Mouse (Mus musculus): ENCODE data around the gene RPS10-NUDT3. TPM values are rescaled to one million over a fixed set of nuclear protein-coding genes. Genes with fewer than 3 reads are reported as not detected.
A peak's percentile ranks its signal among the peaks of the same experiment; 100 is the strongest.

Gene RPS10-NUDT3
- polyA plus RNA-seq, 1 experiment: not detected

- TF ChIP-seq CTCF (IDR thresholded peaks at IDR 0.05; ENCODE audit: control insufficient read depth, insufficient read depth, insufficient replicate concordance, low read depth, low read length) (no peak), POLR2A (IDR thresholded peaks at IDR 0.05; ENCODE audit: control insufficient read depth, low read depth, low read length) (no peak)
- H3K4me1 ChIP-seq (ENCODE audit: control insufficient read depth, insufficient read depth, low read length): peaks cover 16% of the 10 kb centered on the region
- no peak overlapping the region for H3K4me3 ChIP-seq (ENCODE audit: control insufficient read depth, low read depth, low read length)
- no peaks in the 10 kb centered on the region for H3K36me3 ChIP-seq (ENCODE audit: control insufficient read depth, insufficient read depth, low read length)
- no peak overlapping the region for H3K27ac ChIP-seq (ENCODE audit: control insufficient read depth, insufficient read depth, low read depth, low read length)
- no peaks in the 10 kb centered on the region for H3K27me3 ChIP-seq (ENCODE audit: control insufficient read depth, insufficient read depth, low read length)
Measured at GRCm38 (mm10) chr17:27652046-27652790, 17.2 kb upstream of the RPS10-NUDT3 start.

GRCm38 (mm10) chr17:27650586-27650985 lies 15.6 kb upstream of the RPS10-NUDT3 start:
- peaks cover 9% of the 10 kb centered on the region for H3K4me1 ChIP-seq (ENCODE audit: control insufficient read depth, insufficient read depth, low read length)
- H3K36me3 ChIP-seq (ENCODE audit: control insufficient read depth, insufficient read depth, low read length): no peaks in the 10 kb centered on the region
- no peak overlapping the region for H3K27ac ChIP-seq (ENCODE audit: control insufficient read depth, insufficient read depth, low read depth, low read length)
- H3K27me3 ChIP-seq (ENCODE audit: control insufficient read depth, insufficient read depth, low read length): no peaks in the 10 kb centered on the region
- TF ChIP-seq CTCF (IDR thresholded peaks at IDR 0.05; ENCODE audit: control insufficient read depth, insufficient read depth, insufficient replicate concordance, low read depth, low read length): no peak
- no peak for TF ChIP-seq POLR2A (IDR thresholded peaks at IDR 0.05; ENCODE audit: control insufficient read depth, low read depth, low read length)
- H3K4me3 ChIP-seq (ENCODE audit: control insufficient read depth, low read depth, low read length): no peak overlapping the region

- H3K36me3 ChIP-seq (ENCODE audit: control insufficient read depth, insufficient read depth, low read length): no peaks in the 10 kb centered on the region
- H3K27me3 ChIP-seq (ENCODE audit: control insufficient read depth, insufficient read depth, low read length): no peaks in the 10 kb centered on the region
- TF ChIP-seq POLR2A (IDR thresholded peaks at IDR 0.05; ENCODE audit: control insufficient read depth, low read depth, low read length) (no peak), CTCF (IDR thresholded peaks at IDR 0.05; ENCODE audit: control insufficient read depth, insufficient read depth, insufficient replicate concordance, low read depth, low read length) (peak; percentile 91)
- H3K4me1 ChIP-seq (ENCODE audit: control insufficient read depth, insufficient read depth, low read length): peaks cover 6% of the 10 kb centered on the region
- no peak overlapping the region for H3K4me3 ChIP-seq (ENCODE audit: control insufficient read depth, low read depth, low read length)
- no peak overlapping the region for H3K27ac ChIP-seq (ENCODE audit: control insufficient read depth, insufficient read depth, low read depth, low read length)
Measured at GRCm38 (mm10) chr17:27650160-27650559, 15.1 kb upstream of the RPS10-NUDT3 start.

GRCm38 (mm10) chr17:27645807-27646206 lies 10.8 kb upstream of the RPS10-NUDT3 start:
- TF ChIP-seq POLR2A (IDR thresholded peaks at IDR 0.05; ENCODE audit: control insufficient read depth, low read depth, low read length) (no peak), CTCF (IDR thresholded peaks at IDR 0.05; ENCODE audit: control insufficient read depth, insufficient read depth, insufficient replicate concordance, low read depth, low read length) (no peak)
- Histone ChIP-seq H3K4me3 (ENCODE audit: control insufficient read depth, low read depth, low read length) (no peak overlapping the region), H3K27ac (ENCODE audit: control insufficient read depth, insufficient read depth, low read depth, low read length) (no peak overlapping the region), H3K36me3 (ENCODE audit: control insufficient read depth, insufficient read depth, low read length) (no peaks in the 10 kb centered on the region), H3K27me3 (ENCODE audit: control insufficient read depth, insufficient read depth, low read length) (no peaks in the 10 kb centered on the region), H3K4me1 (ENCODE audit: control insufficient read depth, insufficient read depth, low read length) (peaks cover 6% of the 10 kb centered on the region)

- Histone ChIP-seq H3K4me3 (ENCODE audit: control insufficient read depth, low read depth, low read length) (no peak overlapping the region), H3K36me3 (ENCODE audit: control insufficient read depth, insufficient read depth, low read length) (no peaks in the 10 kb centered on the region), H3K27me3 (ENCODE audit: control insufficient read depth, insufficient read depth, low read length) (no peaks in the 10 kb centered on the region), H3K4me1 (ENCODE audit: control insufficient read depth, insufficient read depth, low read length) (peaks cover 2% of the 10 kb centered on the region), H3K27ac (ENCODE audit: control insufficient read depth, insufficient read depth, low read depth, low read length) (no peak overlapping the region)
- TF ChIP-seq POLR2A (IDR thresholded peaks at IDR 0.05; ENCODE audit: control insufficient read depth, low read depth, low read length): no peak
- peak; percentile 65; the same call in 1 of the 2 replicates for TF ChIP-seq CTCF (IDR thresholded peaks at IDR 0.05; ENCODE audit: control insufficient read depth, insufficient read depth, insufficient replicate concordance, low read depth, low read length)
Measured at GRCm38 (mm10) chr17:27644572-27644971, 9.6 kb upstream of the RPS10-NUDT3 start.

GRCm38 (mm10) chr17:27643756-27644155 lies 8.7 kb upstream of the RPS10-NUDT3 start:
- Histone ChIP-seq H3K4me3 (ENCODE audit: control insufficient read depth, low read depth, low read length) (no peak overlapping the region), H3K36me3 (ENCODE audit: control insufficient read depth, insufficient read depth, low read length) (no peaks in the 10 kb centered on the region), H3K27me3 (ENCODE audit: control insufficient read depth, insufficient read depth, low read length) (no peaks in the 10 kb centered on the region), H3K4me1 (ENCODE audit: control insufficient read depth, insufficient read depth, low read length) (peaks cover 4% of the 10 kb centered on the region), H3K27ac (ENCODE audit: control insufficient read depth, insufficient read depth, low read depth, low read length) (no peak overlapping the region)
- TF ChIP-seq CTCF (IDR thresholded peaks at IDR 0.05; ENCODE audit: control insufficient read depth, insufficient read depth, insufficient replicate concordance, low read depth, low read length) (no peak), POLR2A (IDR thresholded peaks at IDR 0.05; ENCODE audit: control insufficient read depth, low read depth, low read length) (no peak)

GRCm38 (mm10) chr17:27643101-27643500 lies 8.1 kb upstream of the RPS10-NUDT3 start:
- Histone ChIP-seq H3K36me3 (ENCODE audit: control insufficient read depth, insufficient read depth, low read length) (no peaks in the 10 kb centered on the region), H3K27ac (ENCODE audit: control insufficient read depth, insufficient read depth, low read depth, low read length) (no peak overlapping the region), H3K4me1 (ENCODE audit: control insufficient read depth, insufficient read depth, low read length) (peaks cover 4% of the 10 kb centered on the region), H3K4me3 (ENCODE audit: control insufficient read depth, low read depth, low read length) (no peak overlapping the region), H3K27me3 (ENCODE audit: control insufficient read depth, insufficient read depth, low read length) (no peaks in the 10 kb centered on the region)
- no peak for TF ChIP-seq POLR2A (IDR thresholded peaks at IDR 0.05; ENCODE audit: control insufficient read depth, low read depth, low read length)
- TF ChIP-seq CTCF (IDR thresholded peaks at IDR 0.05; ENCODE audit: control insufficient read depth, insufficient read depth, insufficient replicate concordance, low read depth, low read length): no peak

Measured in testis, adult 2 months (tissue).